Mouse (Mus musculus) embryo, embryonic 11.5 days (tissue): Measurements from ENCODE around the gene Flt1.

Experiments
- DNase-seq: peaks from one replicate; pipeline ENCODE4 v3.0.0-alpha.2; 2012; ENCODE audit warnings: low read depth, low spot score

The Flt1 gene

GRCm38 (mm10) chr5:147551879-147552627, 173.8 kb downstream of the Flt1 start:
- no peak for DNase-seq

DNA sequence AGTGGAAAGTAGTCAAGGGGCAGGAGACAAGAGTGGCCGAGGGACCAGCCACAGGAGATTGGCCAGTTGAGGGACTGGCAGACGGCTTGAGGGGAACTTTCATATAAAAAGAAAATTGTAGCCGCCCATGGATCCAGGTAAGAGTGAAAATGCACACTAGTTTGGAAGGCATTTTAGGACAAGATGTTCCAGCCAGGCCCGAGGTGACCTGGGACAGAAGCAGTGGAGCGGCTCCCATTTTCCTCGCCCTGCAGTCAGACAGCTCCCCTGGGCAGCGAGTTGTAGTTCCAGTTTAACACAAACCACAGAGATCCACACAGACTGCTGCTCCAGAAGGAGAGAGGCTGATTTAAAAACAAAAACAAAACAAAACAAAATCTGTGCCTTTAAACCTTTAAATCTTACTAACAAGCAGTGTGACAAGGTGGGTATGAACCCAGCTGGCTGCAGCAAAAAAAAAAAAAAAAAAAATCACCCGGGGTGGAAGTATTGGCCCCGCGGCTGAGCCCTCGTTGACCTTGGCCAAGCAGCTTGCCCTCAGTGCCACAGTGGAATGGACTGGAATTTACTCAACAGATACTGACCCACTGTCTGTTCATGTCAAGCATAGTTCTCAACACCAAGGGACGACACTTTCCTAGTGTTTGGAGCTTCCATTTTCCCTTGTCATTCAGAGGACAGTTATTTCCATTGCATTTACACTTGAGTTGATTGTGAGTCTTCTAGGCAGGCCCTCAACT, 176.6 kb downstream of the Flt1 start:
- no peak for DNase-seq

DNA sequence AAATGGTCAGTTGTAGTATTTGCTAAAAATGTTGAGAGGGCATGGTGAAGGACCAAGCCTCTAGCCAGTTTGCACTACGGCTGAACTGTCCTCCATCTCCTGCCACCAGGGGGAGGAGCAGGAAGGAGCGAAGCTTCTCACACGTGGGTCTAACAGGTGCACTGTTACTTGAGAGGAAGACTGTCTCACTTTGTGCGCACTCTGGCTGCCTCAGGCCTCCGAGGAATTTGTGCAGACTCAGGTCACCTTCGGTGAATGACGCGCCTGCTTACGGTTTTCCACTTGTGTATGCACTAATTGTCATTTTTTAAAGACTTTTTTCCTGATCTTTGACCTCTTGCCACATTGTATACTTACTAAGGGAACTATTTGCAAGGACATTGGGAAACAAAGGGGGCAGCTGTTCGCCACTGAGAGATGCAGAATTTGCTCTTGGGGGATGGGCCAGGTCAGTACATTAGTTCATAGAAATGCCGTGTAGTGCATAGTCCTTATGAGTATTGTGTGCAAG, 180.0 kb downstream of the Flt1 start:
- no peak for DNase-seq

GRCm38 (mm10) chr5:147542291-147542690, 183.5 kb downstream of the Flt1 start:
- DNase-seq, result no peak

DNA sequence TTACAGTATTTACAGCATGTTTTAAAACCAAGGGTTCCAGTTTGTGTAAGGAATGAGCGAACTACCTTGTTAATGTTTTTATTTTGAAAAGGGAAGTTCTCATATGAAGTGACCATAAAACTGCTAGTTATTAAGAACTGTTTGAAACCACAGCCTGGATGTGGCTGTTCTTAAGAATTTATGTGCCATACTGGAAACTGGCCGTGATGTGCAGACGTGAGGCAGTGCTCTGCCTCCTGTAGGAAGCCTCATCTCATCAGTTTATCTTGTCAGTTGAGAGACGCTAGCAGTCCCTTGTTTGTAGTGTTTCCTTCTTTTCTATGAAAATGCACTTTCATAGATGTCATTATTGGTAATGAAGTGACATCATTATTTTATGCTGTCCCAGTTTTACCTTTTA, 186.0 kb downstream of the Flt1 start:
- DNase-seq, result no peak

DNA sequence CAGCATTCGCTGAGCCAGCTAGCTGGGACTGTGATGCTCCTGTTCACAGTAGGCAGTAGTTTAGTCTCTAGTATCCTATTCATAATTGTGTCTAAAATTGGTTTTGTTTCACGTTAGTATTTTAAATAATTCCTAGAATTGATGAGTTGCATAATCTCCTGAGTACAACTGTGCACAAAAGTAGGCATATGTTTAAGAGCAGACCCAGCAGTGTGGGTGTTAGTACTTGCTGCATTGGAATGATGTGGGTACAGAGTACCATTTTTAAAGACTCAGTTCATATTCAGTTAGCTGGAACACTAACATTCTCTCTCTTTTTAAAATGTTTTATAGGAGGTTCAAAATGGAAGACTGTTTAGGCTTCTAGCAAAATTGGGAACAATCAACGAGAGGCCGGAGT, 186.4 kb downstream of the Flt1 start:
- no peak for DNase-seq

DNA sequence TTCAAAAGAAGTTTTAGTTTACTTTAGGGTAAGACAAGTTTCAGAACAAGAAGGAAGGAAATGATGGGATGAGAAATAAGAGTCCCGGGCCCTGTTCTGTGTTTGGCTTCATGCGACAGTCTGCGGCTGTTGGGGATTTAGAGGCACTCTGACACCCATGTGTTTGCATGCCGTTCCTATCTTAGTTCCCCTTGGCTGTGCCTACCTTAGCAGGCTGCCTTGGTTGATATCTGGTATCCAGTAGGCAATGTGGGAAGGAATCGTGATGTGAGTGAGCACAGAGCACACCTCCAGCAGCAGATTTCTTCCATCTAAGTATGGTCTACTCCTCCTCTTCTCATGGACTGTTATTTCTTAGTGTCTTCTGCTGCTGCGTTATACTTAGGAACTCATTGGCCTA, 193.8 kb downstream of the Flt1 start:
- no peak for DNase-seq

DNA sequence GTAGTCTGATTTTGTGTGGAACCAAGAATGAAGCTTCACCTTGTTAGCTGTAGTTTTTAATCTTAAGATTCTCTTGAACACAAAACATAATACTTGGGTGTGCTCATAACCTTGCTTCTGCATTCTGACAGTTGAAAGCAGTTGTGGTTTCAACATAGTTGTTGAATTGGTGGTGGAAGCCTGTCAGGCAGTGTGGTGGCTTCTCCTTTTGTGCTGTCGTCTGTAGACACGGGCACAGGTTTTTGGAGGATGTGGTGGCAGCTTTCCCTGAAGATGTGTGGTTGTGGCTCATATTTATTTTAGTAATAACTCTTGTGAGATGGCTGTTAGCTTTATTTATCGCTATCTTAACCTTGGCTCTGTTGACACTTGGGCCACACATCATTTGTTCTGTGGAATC, 198.0 kb downstream of the Flt1 start:
- no peak for DNase-seq

DNA sequence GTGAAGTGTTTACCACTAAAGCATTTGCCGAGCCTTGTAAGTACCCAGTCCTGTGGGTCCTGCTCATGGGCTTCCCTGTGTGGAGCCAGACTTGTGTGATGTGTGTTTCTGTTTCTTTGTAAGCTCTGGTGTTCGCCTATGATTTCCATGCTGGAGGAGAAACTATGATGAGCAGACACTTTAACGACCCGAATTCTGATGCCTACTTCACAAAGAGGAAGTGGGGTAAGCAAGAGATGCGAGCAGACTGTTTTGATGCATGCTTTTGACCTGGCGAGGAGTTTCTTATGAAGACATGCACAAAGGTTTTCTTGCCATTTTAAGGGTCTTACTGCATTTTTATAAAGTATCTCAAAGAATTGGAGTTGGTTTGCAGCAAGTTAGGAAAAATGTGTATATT, 198.8 kb downstream of the Flt1 start:
- DNase-seq, result no peak
